Mouse (Mus musculus) embryonic fibroblast, embryonic 13.5 days (primary cell): ENCODE measurements around the gene Kcne3. TPM values are rescaled to one million over a fixed set of nuclear protein-coding genes. Genes with fewer than 3 reads are reported as not detected.

Source experiments
- H3K27ac ChIP-seq: 2 replicates; pipeline ENCODE4 v1.5.1; 2012; ENCODE audit warnings: low read length, control low read depth, inconsistent platforms; ENCODE audit not compliant: insufficient read depth
- H3K4me1 ChIP-seq: 2 replicates; pipeline ENCODE4 v1.6.1; 2011; ENCODE audit warnings: low read length; ENCODE audit not compliant: control insufficient read depth, insufficient read depth
- H3K4me3 ChIP-seq: 2 replicates; pipeline ENCODE4 v1.5.1; 2011; ENCODE audit warnings: mild to moderate bottlenecking, control low read depth, low read length; ENCODE audit not compliant: insufficient read depth
- CTCF ChIP-seq: IDR thresholded peaks from 2 replicates; pipeline ENCODE4 v1.5.1; 2011; ENCODE audit warnings: mild to moderate bottlenecking, control low read depth, low read length, moderate library complexity, borderline replicate concordance; ENCODE audit not compliant: insufficient read depth
- POLR2A ChIP-seq: IDR thresholded peaks from 2 replicates; pipeline ENCODE4 v1.6.1; 2011; ENCODE audit warnings: low read depth, mild to moderate bottlenecking, control low read depth, low read length, moderate library complexity
- polyA plus RNA-seq: library from polyadenylated mRNA; stranded (reverse); fragments of >200 nt; gene quantifications from 2 replicates; pipeline ENCODE4 v1.2.4, GENCODE M21; 2011; ENCODE audit warnings: low read depth; ENCODE audit not compliant: missing spikeins, insufficient read length

Kcne3 gene
- polyA plus RNA-seq, 1 experiment: not detected

DNA sequence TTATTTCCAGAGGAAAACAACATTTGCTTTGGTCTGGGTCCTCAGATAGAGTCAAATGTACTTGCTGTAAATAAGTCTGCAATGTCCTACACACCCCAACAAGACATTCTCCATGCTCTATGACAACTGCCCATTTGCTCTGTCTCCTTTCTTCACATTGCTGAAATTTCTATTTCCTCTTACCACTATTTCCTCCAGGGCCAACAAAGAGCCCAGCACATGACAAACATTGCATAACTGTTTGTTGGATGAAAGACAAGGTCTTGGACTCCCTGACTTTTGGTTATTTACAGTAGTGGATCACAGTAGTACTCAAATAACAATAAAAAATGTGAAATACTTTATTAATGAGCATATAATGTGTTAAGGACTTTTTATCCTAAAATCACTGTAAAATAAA is 31.6 kb downstream of the Kcne3 start:
- TF ChIP-seq CTCF (no peak), POLR2A (no peak)
- no peaks in the 10 kb centered on the region for H3K4me1 ChIP-seq
- no peak overlapping the region for H3K27ac ChIP-seq
- H3K4me3 ChIP-seq: no peak overlapping the region

DNA sequence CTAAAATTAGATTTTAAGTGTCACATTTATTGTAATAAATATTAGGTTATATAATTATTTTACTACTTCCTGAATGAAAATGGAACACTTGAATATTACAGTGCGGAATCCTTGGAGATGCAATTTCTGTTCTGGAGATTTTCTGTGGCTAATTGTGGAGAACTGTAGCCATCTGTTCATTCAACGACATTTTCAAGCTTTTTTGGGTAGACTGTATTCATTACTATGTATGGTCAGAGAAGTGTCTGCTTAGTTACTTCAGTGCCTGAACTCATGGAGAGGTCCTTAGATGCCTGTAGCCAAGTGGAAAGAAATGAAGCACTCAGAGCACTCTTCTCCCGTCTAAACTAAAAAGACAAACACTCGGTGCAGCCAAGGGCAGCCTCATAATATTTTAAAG is 38.0 kb downstream of the Kcne3 start:
- Histone ChIP-seq H3K4me3 (no peak overlapping the region), H3K4me1 (no peaks in the 10 kb centered on the region), H3K27ac (no peak overlapping the region)
- no peak for TF ChIP-seq CTCF
- no peak for TF ChIP-seq POLR2A

DNA sequence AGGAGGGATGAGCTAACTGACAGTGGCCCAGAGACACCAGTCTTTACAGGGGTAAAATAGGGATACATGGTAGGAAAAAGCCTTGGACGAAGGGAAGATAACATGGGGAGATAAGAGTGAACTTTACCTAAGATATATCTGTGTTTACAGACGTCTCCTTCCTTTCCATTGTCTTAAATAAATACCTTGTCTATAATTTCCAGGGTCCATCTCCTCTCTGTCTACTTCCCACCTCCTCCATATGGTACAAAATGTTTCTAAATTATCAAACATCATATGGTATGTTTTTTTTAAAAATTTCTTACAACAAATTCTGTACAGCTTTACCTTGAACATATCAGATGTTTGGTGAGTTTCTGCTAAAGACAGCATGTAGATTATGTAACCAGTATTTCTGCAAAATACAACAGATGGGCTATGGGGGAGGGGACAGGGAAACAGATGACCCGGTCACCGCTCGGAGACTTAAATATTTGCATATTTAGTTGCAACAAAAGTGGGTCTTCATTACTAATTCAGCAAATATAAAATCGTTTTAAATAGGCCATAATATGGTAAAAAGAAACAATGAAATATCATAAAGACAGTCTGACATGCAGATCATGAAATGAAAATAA is 38.9 kb downstream of the Kcne3 start:
- no peaks in the 10 kb centered on the region for H3K4me1 ChIP-seq
- TF ChIP-seq CTCF: no peak
- TF ChIP-seq POLR2A: no peak
- H3K27ac ChIP-seq: no peak overlapping the region
- H3K4me3 ChIP-seq: no peak overlapping the region

DNA sequence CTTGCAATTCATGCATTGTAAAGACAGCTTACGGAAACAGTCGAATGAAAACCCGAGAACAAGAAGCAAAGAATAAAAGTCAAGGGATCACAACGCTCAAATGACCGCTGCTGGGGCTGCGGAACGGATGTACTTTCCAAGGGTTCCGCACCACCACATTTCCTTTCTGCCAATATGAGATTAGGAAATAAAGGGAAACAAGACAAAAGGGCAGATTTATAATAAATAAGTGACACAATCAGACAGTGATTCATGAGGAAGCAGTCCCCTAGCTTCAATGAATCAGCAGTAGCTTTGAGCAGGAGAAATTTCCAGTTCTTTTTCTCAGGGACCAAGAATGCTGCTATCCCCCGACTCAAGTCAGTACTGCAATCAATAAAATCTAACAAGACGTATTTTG is 39.7 kb downstream of the Kcne3 start:
- Histone ChIP-seq H3K4me3 (no peak overlapping the region), H3K4me1 (no peaks in the 10 kb centered on the region), H3K27ac (no peak overlapping the region)
- TF ChIP-seq POLR2A (no peak), CTCF (no peak)

DNA sequence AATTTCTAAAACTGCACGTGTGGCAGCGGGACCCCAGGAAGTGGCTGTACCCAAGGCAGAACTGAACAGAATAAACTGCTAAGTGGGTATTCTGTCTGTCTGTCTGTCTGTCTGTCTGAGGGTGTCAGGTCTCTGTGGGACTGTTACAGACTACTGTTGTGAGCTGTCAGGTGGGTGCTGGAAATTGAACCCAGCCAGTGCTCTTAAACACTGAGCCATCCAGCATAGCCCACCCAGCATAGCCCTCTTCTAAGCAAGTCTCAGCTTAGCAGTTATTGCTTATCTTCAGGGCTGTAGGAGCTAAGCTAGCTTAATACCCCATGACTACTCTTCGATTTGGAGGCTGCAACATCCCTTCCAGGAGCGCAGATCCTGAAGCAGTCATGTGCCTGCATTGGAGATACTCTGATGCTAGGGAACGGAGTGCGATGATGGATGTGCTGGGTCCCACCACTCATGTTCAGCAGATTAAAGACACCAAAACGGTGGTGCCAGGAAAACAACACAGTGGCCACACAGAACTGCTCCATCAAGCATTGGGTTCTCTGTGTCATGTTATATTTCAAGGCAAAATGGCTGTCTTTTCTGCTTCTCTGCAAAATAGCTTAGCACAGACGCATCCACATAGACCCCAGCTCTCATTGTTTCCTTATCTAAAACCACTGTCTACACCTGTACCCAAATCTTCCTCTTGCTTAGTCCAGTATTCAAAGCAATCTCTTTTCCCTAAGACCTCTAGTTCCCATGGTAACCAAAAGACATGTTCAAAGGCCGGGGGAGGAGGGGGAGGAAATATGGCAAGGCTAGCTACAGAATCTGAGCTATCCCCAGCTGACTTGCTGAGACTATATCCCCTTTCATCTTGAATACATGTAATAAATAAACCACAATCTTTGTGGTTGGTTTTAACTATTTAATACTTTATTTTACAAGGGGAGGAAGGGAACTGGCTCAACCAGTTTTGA is 40.6 kb downstream of the Kcne3 start:
- no peak overlapping the region for H3K4me3 ChIP-seq
- TF ChIP-seq POLR2A: no peak
- TF ChIP-seq CTCF: no peak
- H3K27ac ChIP-seq: no peak overlapping the region
- no peaks in the 10 kb centered on the region for H3K4me1 ChIP-seq

DNA sequence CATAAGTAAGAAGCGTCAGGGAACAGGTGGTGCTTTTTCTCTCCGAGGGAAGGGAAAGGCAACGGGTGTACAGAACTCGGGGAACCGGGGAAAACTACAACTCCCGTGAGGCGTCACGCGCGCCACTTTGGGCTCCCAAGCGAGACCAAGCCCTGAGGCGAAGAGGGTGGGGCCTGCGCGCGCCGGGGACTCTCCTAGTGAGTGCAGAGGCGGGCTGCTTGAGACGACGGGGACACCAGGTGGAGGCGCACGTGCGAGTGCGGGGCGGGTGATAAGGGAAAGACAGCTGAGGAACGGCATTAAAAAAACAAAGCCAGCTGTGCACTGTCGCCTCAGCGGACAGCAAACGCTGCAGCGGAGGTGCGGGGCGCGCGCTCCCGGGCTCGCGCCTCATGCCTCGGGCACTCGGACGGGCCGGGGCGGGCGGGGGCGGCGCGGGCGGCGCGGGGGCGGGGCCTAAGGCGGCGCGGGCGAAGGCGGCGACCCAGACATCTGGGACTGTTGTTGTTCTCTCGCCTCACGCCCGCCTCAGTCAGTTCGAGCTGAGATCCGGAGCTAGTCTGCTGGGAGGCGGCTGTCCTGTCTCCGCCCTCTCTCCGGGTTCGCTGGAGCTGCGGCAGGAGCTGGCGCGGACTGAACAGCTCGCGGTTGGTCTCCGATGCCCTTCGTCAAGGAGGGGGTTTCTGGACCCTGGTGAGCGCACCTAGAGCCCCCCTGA is 51.0 kb downstream of the Kcne3 start, which contains the start of gene Pgm2l1:
Gene Pgm2l1, plus strand, starts transcription at position 237 of the 718 bp plus-strand sequence.
- TF ChIP-seq CTCF (no peak), POLR2A (peak; percentile 47)
- no peaks in the 10 kb centered on the region for H3K4me1 ChIP-seq
- no peak within 1 kb of the TSS for H3K27ac ChIP-seq
- peak within 1 kb of the TSS; percentile 67 for H3K4me3 ChIP-seq

DNA sequence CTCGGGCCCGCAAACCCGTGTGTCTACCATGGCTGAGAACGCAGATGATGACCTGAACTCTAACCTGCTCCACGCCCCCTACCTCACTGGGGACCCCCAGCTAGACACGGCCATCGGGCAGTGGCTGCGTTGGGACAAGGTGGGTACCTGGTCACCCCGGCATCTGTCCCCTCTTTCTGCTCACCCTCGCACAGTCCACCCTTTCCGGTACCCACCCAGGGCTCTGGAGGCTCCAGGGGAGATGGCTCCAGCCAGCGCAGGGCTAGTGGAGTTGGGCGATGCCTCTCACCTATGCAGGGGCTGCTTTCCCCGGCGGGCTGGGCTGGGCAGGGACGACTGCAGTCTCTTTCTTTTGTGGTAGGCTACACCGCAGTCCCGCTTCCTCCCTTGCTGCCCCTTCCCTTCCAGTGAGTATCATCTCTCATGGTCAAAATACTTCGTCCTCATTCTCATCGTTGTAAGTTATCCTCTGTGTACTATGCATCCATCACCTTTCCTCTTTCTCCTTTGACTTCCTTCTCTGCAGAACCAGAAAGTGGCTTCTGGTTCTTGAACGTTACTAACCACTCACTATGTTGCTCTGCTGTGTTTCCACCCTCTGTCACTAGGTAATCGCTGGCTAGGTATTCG is 51.7 kb downstream of the Kcne3 start:
- no peak overlapping the region for H3K27ac ChIP-seq
- peak overlapping the region; percentile 67 for H3K4me3 ChIP-seq
- no peak for TF ChIP-seq CTCF
- no peak for TF ChIP-seq POLR2A
- no peaks in the 10 kb centered on the region for H3K4me1 ChIP-seq

DNA sequence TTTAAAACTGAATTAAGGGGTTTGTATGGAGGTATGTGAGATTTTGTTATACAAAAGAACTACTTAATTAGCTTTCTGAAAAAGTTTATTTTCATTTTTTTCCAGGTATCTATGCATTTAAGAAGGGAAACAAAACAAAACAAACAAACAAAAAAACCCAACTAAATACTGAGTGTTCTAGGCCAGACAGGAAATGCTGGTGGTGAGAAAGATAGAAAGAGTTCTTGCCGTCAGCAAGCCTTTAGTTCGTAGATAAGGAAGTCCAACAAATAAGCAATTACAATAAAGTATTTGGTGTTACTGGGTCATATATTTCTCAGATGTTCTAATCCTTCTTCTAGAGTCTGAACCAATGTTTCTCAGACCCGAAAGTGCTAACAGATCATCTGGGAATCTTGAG is 52.7 kb downstream of the Kcne3 start:
- Histone ChIP-seq H3K4me1 (no peaks in the 10 kb centered on the region), H3K4me3 (no peak overlapping the region), H3K27ac (no peak overlapping the region)
- TF ChIP-seq CTCF (no peak), POLR2A (no peak)

DNA sequence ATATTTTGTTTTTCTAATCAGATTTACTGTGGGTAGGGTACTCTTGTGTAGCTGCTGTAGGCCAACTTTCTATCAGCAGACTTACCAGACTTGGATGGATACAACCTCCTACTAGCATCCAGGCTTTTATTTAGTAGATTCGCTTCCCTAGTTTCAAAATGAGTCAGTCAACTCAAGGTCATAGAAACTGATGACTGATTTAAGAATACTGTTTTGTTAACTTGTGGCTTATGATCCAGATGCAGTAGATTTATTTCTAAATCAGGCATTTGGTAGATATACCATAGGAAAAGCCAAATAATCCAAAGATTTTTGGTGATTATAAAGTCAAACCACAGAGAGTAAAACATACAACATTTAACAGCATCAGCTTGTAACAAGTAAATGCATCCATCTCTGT is 54.3 kb downstream of the Kcne3 start:
- TF ChIP-seq POLR2A: no peak
- TF ChIP-seq CTCF: no peak
- Histone ChIP-seq H3K4me3 (no peak overlapping the region), H3K27ac (no peak overlapping the region), H3K4me1 (no peaks in the 10 kb centered on the region)

DNA sequence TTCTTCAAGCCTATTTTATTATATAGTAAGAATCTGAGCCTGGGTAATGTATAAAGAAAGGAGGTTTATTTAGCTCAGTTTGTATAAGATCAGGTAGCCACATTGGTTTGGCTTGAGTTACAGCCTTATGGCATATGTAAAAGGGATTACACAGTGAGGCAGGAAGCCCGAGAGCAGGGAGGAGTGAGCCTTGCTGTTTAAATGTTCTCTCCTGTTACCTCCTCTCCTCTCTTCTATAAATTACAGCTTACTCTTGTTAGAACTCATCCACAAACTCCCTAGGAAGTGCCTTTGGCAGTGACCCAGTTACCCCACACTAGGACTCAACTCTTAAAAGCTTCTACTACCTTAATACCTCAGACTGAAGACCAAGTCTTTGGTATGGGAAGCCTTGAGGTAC is 55.4 kb downstream of the Kcne3 start:
- Histone ChIP-seq H3K4me3 (no peak overlapping the region), H3K4me1 (no peaks in the 10 kb centered on the region), H3K27ac (no peak overlapping the region)
- TF ChIP-seq POLR2A: no peak
- TF ChIP-seq CTCF: no peak
